Mouse (Mus musculus): ENCODE measurements at regions not wholly inside any gene's neighbourhood (a gene's known extent, or its start where the extent isn't known, plus 50 kb on each side); places are given as distances from the start of the nearest gene placed in this dataset.

DNA sequence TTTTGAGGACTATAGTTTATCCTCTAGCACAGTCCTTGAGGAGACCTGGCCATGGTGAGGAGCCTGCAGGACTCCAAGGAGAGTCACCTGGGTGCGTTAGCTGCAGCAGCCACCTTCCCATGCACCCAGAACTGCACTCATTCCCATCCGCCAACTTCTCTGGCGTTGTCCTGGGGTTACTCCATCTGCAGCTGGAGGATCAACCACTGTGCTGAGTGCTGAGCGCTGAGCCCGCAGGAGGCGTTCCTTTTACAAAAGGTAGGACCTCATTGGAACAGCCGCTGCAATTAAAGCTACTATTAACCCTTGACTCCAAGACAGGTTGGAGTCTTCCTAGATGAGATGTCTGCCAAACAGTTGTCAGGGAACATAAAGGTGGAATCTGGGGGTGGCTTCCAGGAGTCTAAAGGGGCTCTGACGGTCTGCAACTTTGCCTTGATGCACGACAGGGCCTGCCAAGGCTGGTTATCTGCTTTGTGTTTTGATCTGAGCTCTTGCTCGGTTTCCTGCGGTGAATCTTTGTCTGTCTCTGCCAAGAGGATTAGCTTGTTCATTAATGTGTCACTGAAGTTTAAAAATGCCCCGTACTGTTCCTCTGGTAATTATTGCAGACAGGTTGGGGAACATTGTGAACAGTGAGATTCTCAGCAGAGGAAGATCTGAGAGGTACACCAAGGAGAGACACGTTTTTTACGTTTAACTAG lies 152.1 kb downstream of the Fam173b start:
- Histone ChIP-seq H3K4me3 (no peak overlapping the region), H3K27ac (no peak overlapping the region)
- DNase-seq, result no peak
- no peak for TF ChIP-seq CTCF (IDR thresholded peaks at IDR 0.05)
- intact Hi-C loops (cut with DNase I), result no loop called here

DNA sequence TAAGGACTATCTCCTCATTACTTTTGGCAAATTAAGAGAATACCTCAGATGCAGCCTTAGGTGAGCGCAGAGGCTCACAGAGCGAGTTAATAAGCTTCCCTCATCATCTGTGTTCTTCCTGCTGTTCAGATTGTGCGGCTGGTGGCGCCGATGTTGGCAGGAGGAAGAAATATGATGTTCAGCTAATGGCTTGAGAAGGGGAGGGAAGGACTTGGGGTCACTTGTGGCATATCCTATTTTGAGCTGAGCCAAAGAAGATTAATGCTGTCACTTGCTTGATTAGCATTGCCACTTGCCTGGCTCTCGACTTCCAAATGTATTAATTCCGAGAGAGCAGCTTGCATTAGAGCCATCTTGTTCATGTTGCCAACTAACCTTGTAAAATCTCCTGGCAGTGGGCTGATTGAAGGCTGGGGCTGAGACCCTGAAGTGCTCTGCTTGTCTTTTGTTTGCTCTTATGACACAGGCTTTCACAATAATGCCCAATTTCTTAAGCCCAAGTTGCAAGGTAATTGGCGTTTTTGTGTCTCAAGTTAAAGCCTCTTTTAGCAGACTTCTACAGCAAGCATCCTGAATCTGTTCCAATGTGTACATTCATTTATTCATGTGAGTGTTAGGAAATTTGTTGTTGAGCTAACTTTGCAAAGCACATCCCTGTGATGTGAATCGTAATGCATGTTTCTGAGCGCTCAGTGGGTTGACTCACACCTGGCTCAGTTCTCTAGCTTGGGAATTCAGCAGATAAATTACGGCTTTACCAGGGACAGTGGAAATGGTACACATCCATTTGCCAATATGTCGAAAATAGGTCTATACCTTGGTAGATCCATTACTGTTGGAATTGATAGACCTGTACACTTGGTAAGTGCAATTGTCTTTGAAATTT lies 167.6 kb downstream of the Fam173b start:
- intact Hi-C loops (cut with DNase I), result no loop called here
- no peak for TF ChIP-seq CTCF (IDR thresholded peaks at IDR 0.05)
- no peak overlapping the region for H3K4me3 ChIP-seq
- no peak overlapping the region for H3K27ac ChIP-seq
- DNase-seq, result no peak

DNA sequence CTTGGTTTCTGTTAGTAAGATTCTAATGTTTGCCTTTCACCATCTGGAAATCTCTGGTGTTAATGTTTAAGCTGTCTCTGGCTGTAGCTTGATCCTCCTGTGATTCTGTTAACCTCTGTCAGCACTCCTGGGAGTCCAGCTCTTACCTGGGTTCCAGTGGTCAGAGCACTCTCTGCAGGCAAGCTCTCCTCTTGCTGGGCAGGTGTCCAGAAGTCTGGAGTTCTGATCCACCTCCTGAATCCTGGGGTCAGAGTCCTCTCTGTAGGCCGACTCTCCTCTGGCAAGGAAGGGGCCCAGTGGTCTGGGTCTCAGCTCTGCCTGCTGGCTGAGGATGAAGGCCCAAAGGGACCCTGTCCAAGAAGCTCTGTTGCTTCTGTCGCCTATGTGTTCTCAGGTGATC lies 181.4 kb downstream of the Fam173b start:
- intact Hi-C loops (cut with DNase I), result loop anchor here (10.0 kb wide), 1 partner anchor 108 kb away; no protein-coding TSS in a partner anchor
- Histone ChIP-seq H3K4me3 (no peak overlapping the region), H3K27ac (no peak overlapping the region)
- no peak for TF ChIP-seq CTCF (IDR thresholded peaks at IDR 0.05)
- DNase-seq, result no peak

DNA sequence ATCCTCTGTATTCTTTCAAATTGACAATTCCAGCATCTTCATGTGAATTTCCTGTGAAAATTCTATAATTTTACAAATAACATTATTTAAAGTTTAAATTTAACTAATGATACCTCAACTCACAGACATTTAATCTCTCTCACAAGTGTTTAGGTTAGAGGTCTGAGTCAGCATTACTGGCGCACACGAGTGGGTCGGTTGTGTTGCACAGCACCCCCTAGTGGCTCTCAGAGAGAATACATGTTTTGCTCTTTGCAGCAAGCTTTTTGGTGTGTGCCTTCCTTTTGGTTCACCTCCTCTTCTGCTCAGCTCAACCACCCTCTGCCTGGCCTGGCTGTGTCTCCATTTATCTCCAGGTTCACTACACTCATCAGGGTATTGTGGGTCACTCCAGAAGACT lies 183.4 kb downstream of the Fam173b start:
- peak; percentile 59 for TF ChIP-seq CTCF (IDR thresholded peaks at IDR 0.05)
- no peak for DNase-seq
- no peak overlapping the region for H3K4me3 ChIP-seq
- intact Hi-C loops (cut with DNase I), result loop anchor here (10.0 kb wide), 1 partner anchor 110 kb away; no protein-coding TSS in a partner anchor
- no peak overlapping the region for H3K27ac ChIP-seq

DNA sequence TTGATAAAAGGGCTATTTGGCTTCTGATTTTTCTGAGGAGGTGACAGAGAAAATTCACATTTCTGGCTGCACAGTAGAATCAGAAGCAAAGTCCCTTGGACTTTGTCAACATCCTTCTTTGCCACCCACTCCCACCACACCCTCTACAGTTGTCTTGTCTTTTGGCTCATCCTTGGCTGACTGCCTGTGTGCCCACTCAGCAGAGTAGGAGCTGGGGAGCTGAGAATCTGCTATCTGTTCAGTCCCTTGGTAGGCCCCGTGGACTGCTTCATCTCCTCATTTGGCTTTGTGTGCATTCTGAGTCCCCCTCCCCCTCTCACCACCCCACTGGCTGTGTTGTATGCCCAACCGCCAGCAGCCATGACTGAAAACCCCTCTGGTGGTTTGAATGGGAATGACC lies 197.2 kb downstream of the Fam173b start:
- no peak for TF ChIP-seq CTCF (IDR thresholded peaks at IDR 0.05)
- intact Hi-C loops (cut with DNase I), result no loop called here
- no peak overlapping the region for H3K4me3 ChIP-seq
- DNase-seq, result no peak
- H3K27ac ChIP-seq, result no peak overlapping the region

DNA sequence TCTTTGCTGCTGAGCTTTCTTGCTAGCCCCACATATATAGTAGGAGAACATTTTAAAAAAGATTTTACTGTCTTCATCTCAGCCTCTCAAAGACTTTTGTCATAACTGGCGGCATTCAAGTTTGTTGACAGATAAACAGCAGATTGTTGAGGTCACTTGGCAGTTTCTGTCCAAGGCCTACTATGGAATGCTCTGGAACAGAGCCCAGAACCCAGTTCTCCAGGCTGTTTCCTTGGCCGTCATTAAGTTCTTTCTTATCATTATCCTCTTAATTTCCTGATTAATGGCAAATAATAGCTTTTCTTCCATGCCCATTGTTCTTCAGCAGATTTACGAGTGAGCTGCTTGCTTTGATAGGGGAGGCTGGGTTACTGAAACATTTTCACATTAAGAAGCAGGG lies 203.9 kb downstream of the Fam173b start:
- Histone ChIP-seq H3K4me3 (no peak overlapping the region), H3K27ac (no peak overlapping the region)
- intact Hi-C loops (cut with DNase I), result no loop called here
- DNase-seq, result no peak
- TF ChIP-seq CTCF (IDR thresholded peaks at IDR 0.05), result no peak

DNA sequence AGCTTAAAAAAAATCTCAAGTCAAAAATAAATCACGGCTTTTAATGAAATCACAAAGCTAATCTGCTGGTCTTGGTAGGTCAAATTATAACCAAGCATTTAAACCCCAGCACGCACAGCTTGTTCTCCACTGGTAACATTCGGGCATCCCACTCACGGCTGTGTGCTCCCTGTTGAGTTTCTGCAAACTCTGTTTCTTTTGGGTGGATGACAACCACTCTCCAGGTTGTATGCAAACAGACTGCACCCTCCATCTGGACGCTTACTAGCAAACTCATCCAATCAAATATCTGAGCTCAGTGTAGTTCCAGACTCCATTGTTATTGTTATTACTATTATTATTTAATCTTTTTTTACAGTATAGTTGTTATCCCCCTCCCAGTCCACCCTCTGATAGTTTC lies 213.9 kb downstream of the Fam173b start:
- TF ChIP-seq CTCF (IDR thresholded peaks at IDR 0.05), result no peak
- DNase-seq, result no peak
- intact Hi-C loops (cut with DNase I), result no loop called here
- H3K27ac ChIP-seq, result no peak overlapping the region
- no peak overlapping the region for H3K4me3 ChIP-seq

DNA sequence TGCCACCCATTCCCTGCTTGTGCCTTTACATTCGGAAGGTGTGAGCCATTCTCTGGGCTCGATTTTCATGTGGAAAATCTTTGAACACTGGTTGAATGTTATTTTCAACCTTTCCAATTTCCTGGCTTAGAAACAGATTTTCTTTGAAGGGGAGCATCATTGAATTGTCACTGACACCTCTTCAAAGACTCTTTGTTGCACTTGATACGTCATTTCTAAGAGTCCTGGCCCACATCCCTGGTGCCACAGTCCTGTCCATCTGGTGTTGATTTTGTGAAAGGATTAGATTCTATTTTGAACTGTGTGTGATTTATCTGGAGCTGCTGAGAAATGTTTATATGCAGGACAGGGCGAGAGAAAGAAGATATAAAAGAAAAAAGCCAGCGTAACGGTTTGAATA lies 217.6 kb downstream of the Fam173b start:
- intact Hi-C loops (cut with DNase I), result no loop called here
- H3K4me3 ChIP-seq, result no peak overlapping the region
- no peak for DNase-seq
- H3K27ac ChIP-seq, result no peak overlapping the region
- no peak for TF ChIP-seq CTCF (IDR thresholded peaks at IDR 0.05)

DNA sequence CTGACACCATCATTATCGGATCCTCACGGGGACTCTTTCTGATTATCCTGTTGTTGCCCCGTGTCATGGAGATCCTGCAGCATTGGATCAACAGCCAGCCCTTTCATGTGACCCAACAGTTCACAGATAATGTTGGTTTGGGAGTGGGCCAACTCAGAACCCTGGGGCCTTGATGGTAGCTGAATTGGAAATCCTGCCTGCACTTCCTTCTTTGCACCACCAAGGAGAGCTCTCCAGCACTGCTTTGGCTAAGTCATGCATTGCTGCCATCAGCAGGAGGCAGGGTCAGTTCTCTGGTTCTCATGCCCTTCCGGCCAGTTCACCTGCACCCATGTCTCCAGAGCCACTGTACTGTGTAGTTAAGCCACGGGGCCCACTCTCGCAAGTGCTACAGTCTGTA lies 225.6 kb downstream of the Fam173b start:
- no peak for DNase-seq
- intact Hi-C loops (cut with DNase I), result no loop called here
- no peak overlapping the region for H3K27ac ChIP-seq
- TF ChIP-seq CTCF (IDR thresholded peaks at IDR 0.05), result peak; percentile 49
- no peak overlapping the region for H3K4me3 ChIP-seq

DNA sequence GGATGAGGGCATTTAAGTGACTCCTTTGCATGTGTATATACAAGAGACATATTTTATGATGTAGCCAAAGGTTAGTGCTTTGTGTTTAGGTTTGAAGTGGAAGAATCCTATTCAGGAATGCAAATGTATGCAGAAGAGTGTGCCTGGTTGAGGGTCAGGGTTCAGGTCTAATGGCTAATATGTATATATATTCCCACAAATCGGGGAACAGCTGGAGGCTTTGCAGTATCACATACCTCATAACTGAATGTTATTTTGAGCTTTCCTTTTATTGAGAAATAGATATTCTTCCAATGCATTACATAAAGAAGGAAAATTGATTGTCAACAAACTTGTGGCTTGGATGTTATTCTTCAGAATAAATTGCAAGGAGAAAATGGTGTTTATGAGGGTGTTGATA lies 239.9 kb downstream of the Fam173b start:
- intact Hi-C loops (cut with DNase I), result no loop called here
- no peak for DNase-seq
- H3K4me3 ChIP-seq, result no peak overlapping the region
- TF ChIP-seq CTCF (IDR thresholded peaks at IDR 0.05), result no peak
- H3K27ac ChIP-seq, result no peak overlapping the region

DNA sequence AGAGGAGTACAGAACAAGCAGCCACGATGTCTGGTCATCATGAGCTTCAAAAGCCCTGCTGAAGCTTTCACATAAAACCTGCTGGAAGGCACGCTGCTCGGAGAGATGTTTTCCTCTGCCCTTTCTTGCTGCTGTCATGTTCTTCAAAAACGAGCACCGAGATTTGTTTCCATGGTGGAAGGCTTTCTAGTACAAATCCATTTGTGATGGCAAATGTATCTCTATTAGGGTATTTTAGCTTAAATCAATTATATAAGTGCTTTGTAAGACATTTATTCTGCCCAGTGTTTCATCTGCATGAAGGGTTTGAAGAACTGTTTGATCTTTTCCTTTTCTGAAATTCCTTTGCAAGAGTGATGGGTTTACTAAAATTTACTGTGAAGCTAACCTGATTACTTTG lies 253.1 kb downstream of the Fam173b start:
- TF ChIP-seq CTCF (IDR thresholded peaks at IDR 0.05), result no peak

DNA sequence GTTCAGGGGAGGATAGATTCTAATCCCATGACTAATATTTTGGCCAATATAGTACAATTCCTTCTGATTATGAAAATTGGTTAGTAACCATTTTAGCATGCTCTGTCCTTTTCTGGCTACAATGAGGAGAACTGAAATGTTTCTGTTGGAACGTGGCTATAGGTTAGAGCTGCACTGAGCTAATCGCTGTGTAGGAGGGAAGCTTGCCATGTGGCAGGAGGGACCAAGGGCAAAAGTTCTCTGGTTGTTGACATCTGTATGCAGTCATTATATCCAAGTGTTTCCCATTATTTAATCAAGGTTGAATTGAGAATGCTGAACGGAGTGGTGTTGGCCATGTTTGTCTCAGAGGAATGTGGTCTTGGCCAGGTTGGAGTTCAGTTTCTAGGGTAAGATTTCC lies 253.5 kb downstream of the Fam173b start:
- intact Hi-C loops (cut with DNase I), result no loop called here
- Histone ChIP-seq H3K4me3 (no peak overlapping the region), H3K27ac (no peak overlapping the region)
- DNase-seq, result no peak
- TF ChIP-seq CTCF (IDR thresholded peaks at IDR 0.05), result no peak

More for the DNA sequence above, 253.1 kb downstream of the Fam173b start:
- Histone ChIP-seq H3K27ac (no peak overlapping the region), H3K4me3 (no peak overlapping the region)
- intact Hi-C loops (cut with DNase I), result no loop called here
- no peak for DNase-seq

DNA sequence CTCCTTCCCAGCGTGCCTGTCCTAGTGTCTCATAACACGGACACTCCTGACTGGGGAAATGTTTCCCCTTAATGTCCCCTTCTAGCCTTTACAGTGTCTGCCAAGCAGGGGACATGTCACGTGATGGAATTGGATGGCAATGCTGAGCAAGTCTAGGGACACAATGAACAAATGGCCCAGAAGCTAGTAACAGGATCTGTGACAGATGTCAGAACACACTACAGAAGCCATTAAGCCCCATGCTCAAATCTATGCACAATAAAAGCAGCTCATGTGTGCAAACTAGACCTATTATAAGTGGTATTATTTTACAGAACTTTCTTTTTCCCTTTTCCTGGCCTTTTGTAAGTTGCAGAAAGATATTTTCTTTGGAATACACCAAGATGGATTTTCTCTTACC lies 267.4 kb downstream of the Fam173b start:
- Histone ChIP-seq H3K4me3 (no peak overlapping the region), H3K27ac (no peak overlapping the region)
- TF ChIP-seq CTCF (IDR thresholded peaks at IDR 0.05), result no peak
- DNase-seq, result no peak
- intact Hi-C loops (cut with DNase I), result no loop called here

All from gastrocnemius, adult 2 months (tissue).